Mouse (Mus musculus): ENCODE results near the gene Nckipsd.

- TF ChIP-seq CTCF (IDR thresholded peaks at IDR 0.05; ENCODE audit: low read depth, low read length) (no peak), GATA1 (IDR thresholded peaks at IDR 0.05; ENCODE audit: borderline replicate concordance, low read length) (no peak), POLR2AphosphoS5 (IDR thresholded peaks at IDR 0.05; ENCODE audit: insufficient replicate concordance, low read depth, low read length) (no peak), TAL1 (conservative IDR thresholded peaks at IDR 0.05; ENCODE audit: low read depth, low read length) (no peak)
Measured at GRCm38 (mm10) chr9:108820077-108820476, 11.9 kb downstream of the Nckipsd start.

Data from G1E (cell line).